Mouse (Mus musculus) stomach, postnatal 0 days (tissue): ENCODE data around the gene Nmt1.

Source experiments
- CTCF ChIP-seq: IDR thresholded peaks from 2 replicates; pipeline ENCODE4 v1.5.1; 2016; ENCODE audit warnings: antibody characterized with exemption, low read depth, mild to moderate bottlenecking, moderate library complexity
- EP300 ChIP-seq: optimal IDR thresholded peaks from 2 replicates; pipeline ENCODE3; 2016; ENCODE audit warnings: antibody characterized with exemption

- TF ChIP-seq CTCF (no peak), EP300 (no peak)
Observed at GRCm38 (mm10) chr11:103113005-103113404, 85.0 kb downstream of the Nmt1 start.
